Mouse (Mus musculus) adrenal gland, postnatal 4 days (tissue): ENCODE measurements around the gene Nphp4. TPM values are rescaled to one million over a fixed set of nuclear protein-coding genes. Genes with fewer than 3 reads are reported as not detected.

ENCODE experiments used
- DNase-seq, 2 experiments: peaks; one replicate each; pipeline ENCODE4 v3.0.0; 2021 to 2022; ENCODE audit warnings: low spot score in 2 of 2, mixed read lengths in 2 of 2
- total RNA-seq, 2 experiments: library from RNA; stranded (reverse); gene quantifications; 2 replicates each; pipeline ENCODE4 v1.2.3; 2021

Gene Nphp4
- total RNA-seq, 2 experiments from 2014 or later: 4.5 to 6.5 TPM

DNA sequence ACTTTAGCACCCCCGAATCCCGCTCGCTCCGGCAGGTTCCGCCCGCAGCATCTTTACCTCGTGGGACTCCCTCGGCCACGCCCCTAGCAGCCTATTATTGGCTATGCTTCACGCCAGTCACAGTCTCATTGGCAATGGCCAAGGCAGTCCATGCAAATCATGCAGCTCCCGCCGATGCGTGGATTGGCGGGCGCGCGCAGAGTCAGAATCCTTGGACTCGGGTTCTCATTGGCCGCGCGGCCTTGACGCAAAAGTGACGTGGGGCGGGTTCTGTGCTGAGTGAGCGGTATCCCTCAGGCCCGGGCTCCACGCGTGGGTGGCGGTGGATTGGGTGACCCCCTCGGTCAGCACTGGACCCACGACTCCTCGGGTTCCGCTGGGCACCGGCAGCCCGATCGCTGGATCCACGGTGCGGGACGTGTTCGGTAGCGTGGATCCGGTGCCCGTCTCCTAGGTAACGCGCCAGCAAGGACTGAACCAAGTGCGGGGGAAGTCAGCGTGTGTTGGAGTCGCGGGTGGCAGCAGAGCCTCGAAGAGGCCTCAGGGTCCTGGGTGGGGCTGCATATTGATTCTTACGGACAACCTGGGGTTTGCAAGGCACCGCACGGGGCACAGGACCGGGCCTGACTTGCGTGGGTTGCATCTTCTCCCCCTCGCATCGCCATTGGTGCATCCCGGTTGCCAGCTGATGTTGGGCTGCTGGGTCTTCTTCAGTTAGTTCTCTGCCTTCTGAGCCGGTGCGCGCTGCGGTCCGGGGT is 1.1 kb downstream of the Nphp4 start, which contains the start of gene Kcnab2:
Gene Kcnab2, minus strand, starts transcription at position 406 of the 758 bp plus-strand sequence.
- DNase-seq: peak; percentile 95 to 98

DNA sequence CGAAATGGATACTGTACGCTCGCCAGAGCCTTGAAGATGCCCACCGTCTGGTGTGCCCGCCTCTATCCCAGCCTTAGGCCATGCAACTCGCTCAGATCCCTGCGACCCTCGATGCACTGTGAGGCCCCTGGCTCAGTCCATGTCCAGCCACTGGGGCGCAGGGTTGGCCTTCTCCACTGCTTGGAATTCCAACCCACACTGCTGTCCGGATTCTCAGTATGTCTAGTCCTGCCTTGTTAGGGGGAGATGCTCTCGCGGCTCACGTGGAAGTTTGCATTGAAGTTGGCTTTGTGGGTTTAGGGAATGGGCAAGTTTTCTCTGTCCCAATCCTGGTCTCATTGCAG is 1.7 kb downstream of the Nphp4 start:
- DNase-seq: no peak

DNA sequence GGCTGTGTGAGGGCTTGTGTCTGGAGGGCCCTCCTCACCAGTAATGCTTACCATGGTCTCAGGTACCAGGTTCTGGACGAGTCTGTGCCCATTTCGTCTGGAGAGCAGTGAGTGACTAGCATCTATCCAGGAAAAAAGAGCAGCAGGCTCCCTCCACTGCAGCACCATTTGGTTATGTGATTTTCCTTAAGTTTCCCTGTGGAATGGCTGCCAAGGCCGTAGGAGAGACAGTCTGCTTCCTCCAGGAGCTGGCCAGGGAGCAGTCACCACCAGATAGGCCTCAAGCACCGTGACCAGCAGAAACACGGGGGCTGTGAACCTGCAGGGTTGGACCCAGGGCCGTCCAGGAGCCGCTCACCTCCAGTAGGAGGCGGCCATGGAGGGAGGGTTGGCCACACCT is 3.9 kb downstream of the Nphp4 start:
- DNase-seq: no peak

- no peak for DNase-seq
Measured at GRCm38 (mm10) chr4:152488046-152488445, 11.5 kb downstream of the Nphp4 start.

- no peak for DNase-seq
Measured at GRCm38 (mm10) chr4:152490311-152490710, 13.8 kb downstream of the Nphp4 start.

GRCm38 (mm10) chr4:152491250-152491899 is 14.9 kb downstream of the Nphp4 start:
- peak; percentile 36 to 49 for DNase-seq

GRCm38 (mm10) chr4:152494360-152494879 is 17.9 kb downstream of the Nphp4 start:
- no peak for DNase-seq

DNA sequence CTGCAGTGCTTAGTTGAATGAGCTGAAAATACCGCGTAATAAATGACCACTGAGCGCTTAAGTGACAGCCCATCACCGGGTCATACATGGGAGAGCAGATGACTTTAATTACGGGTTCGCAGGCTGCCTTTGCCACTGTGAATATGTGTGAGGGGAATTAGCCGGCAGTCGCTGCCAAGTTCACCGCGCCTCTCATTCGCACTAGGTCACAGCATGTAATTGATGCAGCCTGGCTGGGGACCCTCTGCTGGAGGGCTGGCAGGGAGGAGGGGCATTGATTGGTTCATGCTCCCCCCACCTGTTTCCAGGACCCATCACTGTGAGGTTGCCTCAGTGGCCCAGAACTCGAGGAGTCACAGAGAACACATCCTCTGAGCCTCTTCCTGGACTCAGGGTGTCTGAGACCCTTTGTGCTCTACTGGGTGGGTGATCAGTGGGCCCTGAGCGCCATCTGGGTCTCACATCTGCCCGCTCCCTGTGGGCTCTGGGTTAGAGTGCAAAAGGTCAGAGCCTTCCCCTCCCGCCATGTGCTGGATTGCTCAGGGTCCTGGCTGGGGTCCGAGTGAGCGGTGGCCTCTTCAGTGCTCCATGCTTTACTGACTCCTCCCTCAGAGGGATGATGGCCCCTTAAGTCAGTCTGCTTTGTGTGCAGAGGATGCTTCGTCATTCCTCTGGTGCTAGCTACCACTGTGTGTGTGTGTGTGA is 35.9 kb downstream of the Nphp4 start:
- DNase-seq: no peak

DNA sequence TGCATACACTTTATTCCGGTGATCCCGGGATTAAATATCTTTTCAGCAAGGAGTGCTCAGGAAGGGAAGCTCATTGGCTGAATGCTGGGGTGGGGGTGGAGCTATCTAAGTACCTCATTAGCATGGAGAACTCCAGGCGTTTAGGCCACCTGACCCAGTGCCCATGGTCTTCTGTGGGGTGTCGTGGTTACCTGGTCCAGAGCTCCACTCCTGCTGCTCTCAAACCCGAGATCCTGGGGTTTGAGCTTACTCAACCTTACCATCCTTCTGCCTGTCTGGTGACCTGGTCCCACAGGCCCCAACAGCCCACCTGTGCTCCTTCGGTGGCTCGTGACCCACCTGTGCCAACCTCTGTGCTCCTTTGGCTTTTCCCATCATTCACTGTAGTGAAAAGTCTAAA is 38.4 kb downstream of the Nphp4 start:
- no peak for DNase-seq

DNA sequence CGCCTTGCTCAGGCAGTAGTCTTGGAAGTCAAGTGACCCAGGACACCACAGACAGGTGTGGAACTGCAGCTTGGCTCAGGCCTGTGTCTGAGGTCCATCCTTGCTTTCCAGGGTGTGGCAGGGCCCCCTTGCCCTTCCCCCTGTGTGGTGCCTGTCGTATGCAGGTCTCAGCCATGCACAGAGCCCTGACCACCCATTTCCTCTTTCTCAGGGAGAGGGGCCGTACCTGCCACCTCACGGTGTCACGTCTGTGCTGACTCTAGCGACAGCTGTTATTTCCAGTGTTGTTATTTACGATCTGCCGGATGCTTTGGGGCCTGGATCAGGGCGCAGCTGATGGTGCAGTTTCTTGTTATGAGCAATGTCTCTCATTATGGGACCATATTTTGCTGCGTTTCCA is 42.6 kb downstream of the Nphp4 start:
- no peak for DNase-seq

- peak in 1 of 2 experiments; percentile 20 for DNase-seq
Measured at GRCm38 (mm10) chr4:152520083-152520482, 43.6 kb downstream of the Nphp4 start.

DNA sequence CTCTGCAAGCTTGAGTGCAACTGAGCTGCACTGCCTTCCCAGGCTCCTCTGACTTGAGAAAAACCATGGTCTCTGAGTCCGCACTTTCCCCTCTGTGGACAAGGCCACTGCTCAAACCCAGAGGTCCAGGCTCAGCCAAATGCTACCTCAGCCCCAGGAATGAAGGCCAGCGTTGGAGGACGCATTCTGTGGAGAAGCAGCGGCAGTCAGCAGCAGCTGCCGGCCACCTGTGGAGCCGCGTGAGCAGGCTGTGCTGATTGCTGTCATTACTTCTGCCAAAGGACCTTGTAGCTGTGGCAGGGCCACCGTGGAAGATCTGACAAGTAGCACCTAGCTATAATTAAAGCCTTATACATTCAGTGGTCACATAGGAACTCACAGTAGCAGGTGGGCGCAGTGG is 56.4 kb downstream of the Nphp4 start:
- DNase-seq: no peak

DNA sequence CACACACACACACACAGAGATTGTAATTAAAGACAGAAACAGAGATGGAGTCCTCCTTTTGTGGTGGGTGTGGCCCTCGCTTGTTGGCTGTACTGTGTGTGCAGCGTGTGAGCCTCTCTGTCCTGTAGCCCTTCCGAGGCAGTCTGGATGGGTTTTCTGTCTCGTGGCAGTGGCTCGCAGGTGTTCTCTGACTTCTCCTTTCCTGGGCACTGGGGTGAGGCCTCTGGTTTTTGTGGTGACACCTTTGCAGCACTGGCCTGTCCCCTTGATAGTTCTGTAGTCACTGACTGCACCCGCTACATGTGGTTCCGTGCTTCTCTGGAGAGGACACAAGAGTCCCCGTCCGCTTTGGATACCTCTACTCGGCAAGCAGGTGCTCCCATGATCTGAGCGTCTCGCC is 63.2 kb downstream of the Nphp4 start:
- DNase-seq: no peak

GRCm38 (mm10) chr4:152541172-152541571 is 64.7 kb downstream of the Nphp4 start:
- DNase-seq: no peak

DNA sequence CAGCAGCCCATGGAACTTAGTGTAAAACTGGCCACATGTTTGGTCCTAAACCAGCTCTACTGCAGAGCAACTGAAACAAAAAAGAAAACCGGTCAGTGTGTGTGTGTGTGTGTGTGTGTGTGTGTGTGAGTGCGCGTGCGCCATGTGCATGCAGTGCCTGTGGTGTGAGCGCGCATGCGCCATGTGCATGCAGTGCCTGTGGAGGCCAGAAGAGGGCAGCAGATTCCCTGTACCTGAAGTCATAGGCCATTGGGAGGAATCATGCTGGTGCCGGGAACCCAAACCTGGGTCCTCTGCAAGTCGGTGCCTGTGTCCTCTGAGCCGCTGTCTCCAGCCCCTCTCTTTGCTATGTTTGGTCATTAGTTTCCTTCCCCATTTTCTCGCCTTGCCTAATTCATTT is 65.9 kb downstream of the Nphp4 start:
- DNase-seq: no peak

DNA sequence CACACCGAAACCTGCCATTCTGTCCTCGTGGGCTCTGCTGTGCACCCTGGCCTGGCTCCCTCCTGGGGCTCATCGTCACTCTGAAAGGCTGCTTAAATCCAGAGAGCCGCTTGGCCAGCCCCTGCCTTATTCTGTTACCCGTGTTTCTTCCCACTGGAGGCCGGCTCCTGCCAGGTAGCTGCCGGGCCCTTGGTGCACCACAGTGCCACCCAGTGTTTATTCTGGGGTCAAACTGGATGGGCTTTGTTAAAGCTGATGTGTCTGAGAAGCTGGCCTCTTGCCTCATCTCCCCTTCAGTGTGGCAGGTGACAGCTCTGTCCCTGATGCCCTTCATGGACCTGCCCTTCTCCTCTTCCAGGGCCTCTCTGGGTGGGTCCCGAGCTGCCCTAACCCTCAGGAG is 70.0 kb downstream of the Nphp4 start:
- no peak for DNase-seq

DNA sequence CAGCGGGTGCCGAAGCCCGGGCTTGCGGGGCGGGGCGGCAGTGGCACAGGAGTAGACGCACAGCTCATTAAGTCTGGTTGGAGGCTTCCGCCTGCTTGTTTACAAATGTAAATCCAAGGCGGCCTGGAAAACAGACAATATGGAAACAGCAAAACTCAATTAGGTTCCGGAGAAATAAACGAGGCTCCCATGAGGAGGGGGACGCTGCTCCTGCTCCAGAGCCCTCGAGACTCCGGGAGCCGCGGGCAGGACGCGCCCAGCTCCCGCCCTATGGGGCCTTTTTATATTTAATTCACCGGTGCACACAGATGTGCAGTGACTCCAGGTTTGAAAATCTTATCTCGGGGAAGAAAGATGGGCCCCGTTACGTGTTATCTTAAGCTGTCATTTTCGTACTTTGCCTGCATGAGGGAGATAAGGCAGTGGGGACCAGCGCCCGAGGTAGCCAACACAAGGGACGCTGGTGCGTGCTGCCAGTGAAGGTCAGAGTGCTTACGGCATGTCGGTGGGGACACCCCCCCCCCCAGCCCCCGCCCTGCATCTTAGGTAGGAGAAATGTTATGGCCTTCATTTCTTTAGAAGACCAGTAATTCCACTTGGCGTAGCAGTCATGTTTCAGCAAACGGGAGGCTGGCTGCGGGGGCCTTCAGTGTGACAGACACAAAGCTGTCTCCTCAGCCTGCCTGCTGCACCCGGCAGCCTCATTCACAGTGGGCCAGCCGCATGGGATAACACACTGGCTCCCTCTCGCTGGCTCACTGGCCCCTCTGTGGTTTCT is 71.6 kb downstream of the Nphp4 start:
- no peak for DNase-seq

GRCm38 (mm10) chr4:152549507-152550202 is 73.1 kb downstream of the Nphp4 start:
- DNase-seq: no peak

DNA sequence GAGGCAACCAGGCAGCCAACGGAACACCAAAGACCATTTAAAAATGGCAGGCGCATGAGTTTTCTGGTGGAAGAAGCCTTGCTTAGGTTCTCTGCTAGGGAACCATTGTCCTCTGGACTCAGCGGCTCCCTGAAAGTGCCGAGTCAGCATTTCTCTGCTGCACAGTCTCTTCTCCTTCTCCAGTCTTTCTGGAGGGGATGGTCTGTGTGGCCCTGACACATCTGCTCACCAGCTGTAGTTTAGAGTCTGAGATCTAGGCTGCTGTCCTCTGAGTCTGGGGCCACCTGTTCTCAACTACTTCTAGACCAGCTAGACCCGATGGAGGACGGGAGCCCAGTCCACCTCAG is 73.7 kb downstream of the Nphp4 start:
- no peak for DNase-seq

DNA sequence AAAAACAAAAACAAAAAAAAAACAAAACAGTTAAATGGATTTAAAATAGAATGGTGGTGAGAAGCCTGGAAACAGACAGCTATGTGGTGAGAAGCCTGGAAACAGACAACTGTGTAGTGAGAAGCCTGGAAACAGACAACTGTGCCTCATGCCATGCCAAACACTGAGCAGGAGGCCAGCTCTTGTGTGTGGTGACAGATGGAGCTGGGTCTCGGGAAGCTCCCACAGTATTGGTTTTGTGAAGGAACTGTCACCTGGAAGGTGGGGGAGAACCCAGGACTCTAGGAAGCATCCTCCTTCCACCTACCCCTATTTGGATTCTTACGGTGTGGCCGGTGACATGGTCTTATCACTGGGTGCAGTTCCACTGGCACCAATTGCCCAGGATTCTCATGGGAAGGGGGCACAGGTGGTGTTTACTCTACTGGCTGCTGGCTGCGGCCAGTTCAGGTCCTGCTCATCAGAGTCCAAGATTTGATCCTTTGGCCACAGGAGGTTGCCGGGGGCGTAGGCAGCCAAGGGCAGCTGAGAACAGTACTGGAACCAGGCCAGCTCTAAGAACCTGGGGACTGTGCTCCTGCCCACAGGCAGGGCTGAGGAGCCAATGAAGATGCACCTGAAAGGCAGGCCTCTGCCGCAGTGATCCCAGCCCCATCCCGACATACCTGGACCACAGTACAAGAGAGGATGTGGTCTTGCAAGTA is 77.2 kb downstream of the Nphp4 start:
- no peak for DNase-seq
